Mouse (Mus musculus) hindbrain, embryonic 13.5 days (tissue): Measurements from ENCODE around the gene Vmn1r227. TPM values are rescaled to one million over a fixed set of nuclear protein-coding genes. Genes with fewer than 3 reads are reported as not detected.

ENCODE experiments used
- ATAC-seq: fragments of 200-750 bp; cut with Nextera tagmentation; 2 replicates; pipeline ENCODE4 v1.8.0; 2017; ENCODE audit warnings: moderate TSS enrichment; ENCODE audit not compliant: low FRiP score
- H3K27ac ChIP-seq: fragments of 300-500 bp; sonication (generic); 2 replicates; pipeline ENCODE4 v1.5.1; 2015; ENCODE audit warnings: inconsistent platforms, mild to moderate bottlenecking, moderate library complexity
- H3K27me3 ChIP-seq: fragments of 300-500 bp; sonication (generic); 2 replicates; pipeline ENCODE4 v1.6.1; 2015; ENCODE audit warnings: mild to moderate bottlenecking, inconsistent platforms
- H3K36me3 ChIP-seq: fragments of 300-500 bp; sonication (generic); 2 replicates; pipeline ENCODE4 v1.6.1; 2015; ENCODE audit warnings: mild to moderate bottlenecking, inconsistent platforms
- H3K4me1 ChIP-seq: fragments of 300-500 bp; sonication (generic); replicated peaks from 2 replicates; pipeline ENCODE4 v1.6.1; 2015; ENCODE audit warnings: inconsistent platforms
- H3K4me2 ChIP-seq: fragments of 300-500 bp; sonication (generic); 2 replicates; pipeline ENCODE4 v1.6.1; 2015; ENCODE audit warnings: inconsistent platforms, mild to moderate bottlenecking, moderate library complexity
- H3K4me3 ChIP-seq: fragments of 300-500 bp; sonication (generic); 2 replicates; pipeline ENCODE4 v1.5.1; 2015; ENCODE audit warnings: mild to moderate bottlenecking, inconsistent platforms
- H3K9ac ChIP-seq: fragments of 300-500 bp; sonication (generic); 2 replicates; pipeline ENCODE4 v1.6.1; 2015; ENCODE audit warnings: mild to moderate bottlenecking, inconsistent platforms
- H3K9me3 ChIP-seq: fragments of 300-500 bp; sonication (generic); 2 replicates; pipeline ENCODE4 v1.6.1; 2016; ENCODE audit warnings: inconsistent platforms
- WGBS: fragments of 180-500 bp; shearing (Covaris S2); methylation state at CpG from one replicate; pipeline ENCODE4 v1.1.7; 2015; 5-methylcytosine and 5-hydroxymethylcytosine counted together
- polyA plus RNA-seq: library from polyadenylated mRNA; unstranded; fragments of >200 nt; fragmentation: Nextera tagmentation; extraction: Ambion mirVana; gene quantifications from 2 replicates; pipeline ENCODE4 v1.2.1, GENCODE M21; 2015

Vmn1r227 gene
- polyA plus RNA-seq, result not detected in 2 replicates

DNA sequence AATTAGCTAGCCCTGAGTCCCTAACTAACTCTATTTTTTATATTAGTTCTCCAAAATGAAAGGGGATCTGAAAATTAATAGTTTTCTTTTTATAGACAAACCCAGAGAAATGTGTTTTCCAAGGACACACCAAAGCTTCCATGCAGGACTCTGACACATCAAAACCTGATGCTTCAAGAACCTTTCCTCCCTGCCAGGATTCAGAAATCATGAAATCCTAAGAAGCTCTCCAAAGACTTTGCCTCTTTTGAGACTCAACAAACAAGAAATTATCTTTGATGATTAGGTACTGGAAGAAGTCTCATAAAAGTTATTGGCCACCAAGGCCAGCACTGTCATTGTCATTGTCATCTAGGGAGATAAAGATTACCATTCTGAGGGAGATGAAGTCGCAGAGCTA is at the start of gene Vmn1r227:
Gene Vmn1r227 (plus strand): TSS at position 301 of the 400 bp plus-strand sequence.
- no peak for ATAC-seq
- Histone ChIP-seq H3K27me3 (no peaks in the 10 kb centered on the region), H3K36me3 (no peaks in the 10 kb centered on the region), H3K4me3 (no peak within 1 kb of the TSS), H3K9me3 (peaks cover 7% of the 10 kb centered on the region; the same call in 1 of the 2 replicates), H3K27ac (no peak within 1 kb of the TSS), H3K9ac (no peak within 1 kb of the TSS), H3K4me2 (no peak within 1 kb of the TSS), H3K4me1 (no peaks in the 10 kb centered on the region)
- 38% methylated on average over 1 of the region's 1 CpGs for WGBS

GRCm38 (mm10) chr17:20682543-20682942 is 47.1 kb upstream of the Vmn1r227 start, which contains the start of gene Vmn1r226:
Gene Vmn1r226 (plus strand): TSS chr17:20682843.
- Histone ChIP-seq H3K4me2 (no peak within 1 kb of the TSS), H3K4me1 (no peaks in the 10 kb centered on the region), H3K27me3 (no peaks in the 10 kb centered on the region), H3K4me3 (no peak within 1 kb of the TSS), H3K27ac (no peak within 1 kb of the TSS), H3K9ac (no peak within 1 kb of the TSS), H3K36me3 (no peaks in the 10 kb centered on the region), H3K9me3 (peaks cover 18% of the 10 kb centered on the region; the same call in 1 of the 2 replicates)
- ATAC-seq, result no peak

DNA sequence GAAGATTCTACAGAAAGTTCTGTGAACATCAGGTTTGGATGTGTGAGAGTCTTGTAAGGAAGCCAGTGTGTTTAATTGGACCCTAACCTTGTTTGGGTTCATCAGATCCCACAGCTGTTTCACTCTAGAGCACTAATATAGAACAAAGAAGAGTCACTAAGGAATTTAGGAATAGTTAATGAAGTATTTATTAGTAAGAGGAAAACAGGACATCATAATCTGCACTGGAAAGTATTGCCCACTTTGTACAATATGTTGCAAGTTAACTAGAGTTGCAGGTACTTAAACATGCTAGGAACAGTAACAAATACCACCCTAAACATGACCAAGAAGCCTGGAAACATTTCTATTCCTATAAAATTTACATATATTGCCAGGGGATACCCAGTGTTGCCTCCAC is 56.4 kb downstream of the Vmn1r227 start, which contains the start of gene Vmn1r228:
Gene Vmn1r228 (minus strand): TSS at position 101 of the 400 bp plus-strand sequence.
- Histone ChIP-seq H3K36me3 (no peaks in the 10 kb centered on the region), H3K27me3 (no peaks in the 10 kb centered on the region), H3K4me2 (no peak within 1 kb of the TSS), H3K27ac (no peak within 1 kb of the TSS), H3K9me3 (peaks cover 24% of the 10 kb centered on the region), H3K4me1 (no peaks in the 10 kb centered on the region), H3K9ac (no peak within 1 kb of the TSS), H3K4me3 (no peak within 1 kb of the TSS)
- ATAC-seq, result no peak

Other genes starting within 250 kb of the Vmn1r227 start
- gene Vmn2r108, start 248.5 kb upstream of the Vmn1r227 start, polyA plus RNA-seq, result not detected in 2 replicates
- gene Vmn1r225, start 231.7 kb upstream of the Vmn1r227 start, polyA plus RNA-seq, result not detected in 2 replicates
- gene Vmn2r109, start 165.1 kb upstream of the Vmn1r227 start, polyA plus RNA-seq, result not detected in 2 replicates
- gene Vmn2r110, start 133.4 kb upstream of the Vmn1r227 start, polyA plus RNA-seq, result 0.01 TPM in 1 of 2 replicates, not detected in the other
- gene Fpr-rs3, start 105.0 kb upstream of the Vmn1r227 start, polyA plus RNA-seq, result not detected in 2 replicates
- not detected in 2 replicates for gene Vmn1r226, start 47.0 kb upstream of the Vmn1r227 start, polyA plus RNA-seq
- not detected in 2 replicates for gene Vmn1r228, start 56.3 kb downstream of the Vmn1r227 start, polyA plus RNA-seq
- 0.03 TPM in 1 of 2 replicates, not detected in the other for gene Vmn1r229, start 81.7 kb downstream of the Vmn1r227 start, polyA plus RNA-seq
- not detected in 2 replicates for gene Vmn1r230, start 110.6 kb downstream of the Vmn1r227 start, polyA plus RNA-seq
- not detected in 2 replicates for gene Vmn1r231, start 175.2 kb downstream of the Vmn1r227 start, polyA plus RNA-seq
- gene Vmn1r232, start 189.9 kb downstream of the Vmn1r227 start, polyA plus RNA-seq, result not detected in 2 replicates
- gene Ppp2r1a, start 215.5 kb downstream of the Vmn1r227 start, polyA plus RNA-seq, result 657 and 690 TPM in 2 replicates